Mouse (Mus musculus) kidney, postnatal 4 days (tissue): Measurements from ENCODE around the gene Cops3.

ENCODE experiments used
- DNase-seq, 2 experiments: peaks; one replicate each; pipeline ENCODE4 v3.0.0; 2021; ENCODE audit warnings: mixed read lengths in 2 of 2

The Cops3 gene

GRCm38 (mm10) chr11:59777259-59777658 lies 62.4 kb downstream of the Cops3 start:
- DNase-seq = no peak

- peak in 1 of 2 experiments; percentile 27 for DNase-seq
Observed at GRCm38 (mm10) chr11:59775435-59776148, 64.0 kb downstream of the Cops3 start.

- no peak for DNase-seq
Observed at GRCm38 (mm10) chr11:59774522-59774921, 65.1 kb downstream of the Cops3 start.

GRCm38 (mm10) chr11:59772902-59773301 lies 66.7 kb downstream of the Cops3 start:
- DNase-seq = no peak

- DNase-seq = no peak
Observed at GRCm38 (mm10) chr11:59772291-59772690, 67.3 kb downstream of the Cops3 start.

- DNase-seq = no peak
Observed at GRCm38 (mm10) chr11:59770753-59771152, 68.9 kb downstream of the Cops3 start.

- no peak for DNase-seq
Observed at GRCm38 (mm10) chr11:59769738-59770137, 69.9 kb downstream of the Cops3 start.

GRCm38 (mm10) chr11:59769307-59769706 lies 70.3 kb downstream of the Cops3 start:
- no peak for DNase-seq
